Comparison of ENCODE assay signal across 13 mouse cellular contexts in the genomic region with DNA sequence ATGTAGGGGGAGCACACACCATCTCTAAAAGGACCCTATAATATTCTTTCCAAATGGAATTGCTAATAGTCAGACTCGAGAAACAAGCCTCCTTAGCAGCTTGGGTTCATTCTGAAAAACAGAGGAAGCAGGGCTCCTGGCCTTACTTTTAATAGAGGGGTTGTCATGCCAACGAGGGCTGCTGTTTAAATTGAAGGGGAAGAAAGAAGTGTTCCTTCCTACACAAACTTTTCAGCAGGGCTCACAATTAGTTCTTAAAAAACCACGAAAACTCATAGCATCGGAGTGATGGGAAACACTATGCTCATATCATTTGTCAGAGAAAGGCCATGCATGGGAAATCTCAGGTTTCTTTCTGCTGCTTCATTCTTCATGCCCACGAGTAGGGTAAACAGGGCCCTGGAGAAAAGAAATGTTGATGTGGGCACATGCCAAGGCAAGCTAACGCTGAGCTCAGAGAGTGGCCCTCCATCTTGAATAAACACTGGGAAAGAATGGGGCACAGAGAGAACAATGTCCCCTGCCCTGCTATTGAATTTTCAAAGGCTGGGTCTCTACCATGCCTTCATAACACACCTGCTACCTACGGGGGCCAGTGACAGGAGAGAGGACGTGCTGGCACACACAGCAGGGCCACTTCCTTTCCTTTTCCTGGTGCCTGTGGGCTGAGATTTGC.
DNase-seq lines count a peak whose midpoint lies in the region; ATAC-seq lines count a peak whose summit lies in the region.
"Had no signal": no experiment of that assay in that cellular context is flagged by ENCODE, and none has a peak within 500 bp of the region (broad histone marks: within the 10 kb centered on the region; RNA-seq: fewer than 3 reads in every experiment).

No protein-coding gene starts in this region.

- no peaks in the 10 kb centered on the region for H3K27me3 ChIP-seq in forebrain, embryonic 10.5 days (ENCODE audit: poor library complexity, severe bottlenecking)
- H3K27me3 ChIP-seq in forebrain, embryonic 11.5 days (ENCODE audit: control insufficient read depth, insufficient read depth, low read length), result no peaks in the 10 kb centered on the region
- H3K27me3 ChIP-seq in lung, embryonic 16.5 days (ENCODE audit: control insufficient read depth, insufficient read depth, low read depth, low read length), result no peaks in the 10 kb centered on the region
- no peaks in the 10 kb centered on the region for H3K27me3 ChIP-seq in hindbrain, embryonic 15.5 days
- no peaks in the 10 kb centered on the region for H3K27me3 ChIP-seq in stomach, embryonic 15.5 days (replicated peaks)
- H3K27me3 ChIP-seq: liver, embryonic 15.5 days had no signal

- 0 out of 2 replicates have a peak overlapping the region, but pooled peaks have one; percentile 32 for H3K27ac ChIP-seq in forebrain, embryonic 10.5 days
- no peak overlapping the region for H3K27ac ChIP-seq in forebrain, embryonic 11.5 days (ENCODE audit: low read depth, low read length)
- peak overlapping the region; percentile 69 for H3K27ac ChIP-seq in lung, embryonic 16.5 days (ENCODE audit: low read length)
- H3K27ac ChIP-seq in hindbrain, embryonic 15.5 days (replicated peaks), result peak overlapping the region; percentile 46
- H3K27ac ChIP-seq in stomach, embryonic 15.5 days, result peak overlapping the region; percentile 14; the same call in 1 of the 2 replicates
- H3K27ac ChIP-seq: liver, embryonic 15.5 days had no signal

- 80% methylated on average over 8 of the region's 8 CpGs for WGBS in forebrain, embryonic 10.5 days
- 72% methylated on average over 8 of the region's 8 CpGs for WGBS in forebrain, embryonic 11.5 days
- WGBS in lung, embryonic 16.5 days, result 60% methylated on average over 8 of the region's 8 CpGs
- WGBS in hindbrain, embryonic 15.5 days, result 43% methylated on average over 8 of the region's 8 CpGs
- 59% methylated on average over 8 of the region's 8 CpGs for WGBS in stomach, embryonic 15.5 days

- ATAC-seq in forebrain, embryonic 11.5 days (replicated peaks; ENCODE audit: low FRiP score), result no peak
- peak; percentile 51; the same call in 1 of the 2 replicates for ATAC-seq in lung, embryonic 16.5 days (ENCODE audit: low read depth)
- no peak for ATAC-seq in hindbrain, embryonic 15.5 days (ENCODE audit: low FRiP score, low read depth)
- no peak for ATAC-seq in stomach, embryonic 15.5 days (ENCODE audit: insufficient read depth, low FRiP score, low read depth)

- H3K4me3 ChIP-seq in forebrain, embryonic 10.5 days, result no peak overlapping the region
- H3K4me3 ChIP-seq in forebrain, embryonic 11.5 days (ENCODE audit: low read depth, low read length), result no peak overlapping the region
- H3K4me3 ChIP-seq in lung, embryonic 16.5 days (ENCODE audit: low read length), result no peak overlapping the region
- no peak overlapping the region for H3K4me3 ChIP-seq in hindbrain, embryonic 15.5 days
- no peak overlapping the region for H3K4me3 ChIP-seq in stomach, embryonic 15.5 days (replicated peaks)
- H3K4me3 ChIP-seq: liver, embryonic 15.5 days had no signal

- peaks cover 54% of the 10 kb centered on the region for H3K36me3 ChIP-seq in forebrain, embryonic 10.5 days (replicated peaks)
- peaks cover 3% of the 10 kb centered on the region; the same call in 1 of the 2 replicates for H3K36me3 ChIP-seq in forebrain, embryonic 11.5 days (ENCODE audit: control insufficient read depth, insufficient read depth, low read length)
- H3K36me3 ChIP-seq in lung, embryonic 16.5 days (ENCODE audit: control insufficient read depth, insufficient read depth, low read length), result peaks cover 10% of the 10 kb centered on the region
- peaks cover 26% of the 10 kb centered on the region for H3K36me3 ChIP-seq in hindbrain, embryonic 15.5 days
- H3K36me3 ChIP-seq in stomach, embryonic 15.5 days, result no peaks in the 10 kb centered on the region
- H3K36me3 ChIP-seq: liver, embryonic 15.5 days had no signal

- peaks cover 16% of the 10 kb centered on the region; the same call in 1 of the 2 replicates for H3K4me1 ChIP-seq in forebrain, embryonic 10.5 days
- H3K4me1 ChIP-seq in forebrain, embryonic 11.5 days (replicated peaks; ENCODE audit: control insufficient read depth, insufficient read depth, low read length), result no peaks in the 10 kb centered on the region
- peaks cover 9% of the 10 kb centered on the region for H3K4me1 ChIP-seq in lung, embryonic 16.5 days (replicated peaks; ENCODE audit: control insufficient read depth, insufficient read depth, low read length)
- H3K4me1 ChIP-seq in hindbrain, embryonic 15.5 days (replicated peaks), result peaks cover 14% of the 10 kb centered on the region
- no peaks in the 10 kb centered on the region for H3K4me1 ChIP-seq in stomach, embryonic 15.5 days

- no peak overlapping the region for H3K9ac ChIP-seq in forebrain, embryonic 11.5 days (ENCODE audit: low read length)
- H3K9ac ChIP-seq in lung, embryonic 16.5 days (ENCODE audit: low read length), result no peak overlapping the region
- no peak overlapping the region for H3K9ac ChIP-seq in hindbrain, embryonic 15.5 days
- no peak overlapping the region for H3K9ac ChIP-seq in stomach, embryonic 15.5 days
- H3K9ac ChIP-seq: liver, embryonic 15.5 days had no signal

- H3K4me2 ChIP-seq in forebrain, embryonic 11.5 days (ENCODE audit: low read depth, low read length, severe bottlenecking), result no peak overlapping the region
- no peak overlapping the region for H3K4me2 ChIP-seq in lung, embryonic 16.5 days (ENCODE audit: low read depth, low read length)
- H3K4me2 ChIP-seq in hindbrain, embryonic 15.5 days, result no peak overlapping the region
- H3K4me2 ChIP-seq in stomach, embryonic 15.5 days, result no peak overlapping the region
- H3K4me2 ChIP-seq: heart, embryonic 11.5 days; liver, embryonic 15.5 days had no signal

- DNase-seq in forebrain, embryonic 10.5 days (ENCODE audit: extremely low spot score, low spot score), result no peak
- no peak for DNase-seq in forebrain, embryonic 11.5 days (ENCODE audit: low spot score)
- no peak for DNase-seq in lung, postnatal 25 days (ENCODE audit: low spot score)
- no peak for DNase-seq in ovary, postnatal 14 days (ENCODE audit: low spot score)
- no peak for DNase-seq in cerebellum, postnatal 25 days
- DNase-seq: kidney, adult 2 months; thymus, postnatal 36 days had no signal

- no peaks in the 10 kb centered on the region for H3K9me3 ChIP-seq in forebrain, embryonic 10.5 days
- H3K9me3 ChIP-seq in forebrain, embryonic 11.5 days (ENCODE audit: control insufficient read depth, low read length), result no peaks in the 10 kb centered on the region
- H3K9me3 ChIP-seq in lung, embryonic 16.5 days (ENCODE audit: control insufficient read depth, low read length), result no peaks in the 10 kb centered on the region
- H3K9me3 ChIP-seq in hindbrain, embryonic 15.5 days, result no peaks in the 10 kb centered on the region
- H3K9me3 ChIP-seq in stomach, embryonic 15.5 days, result no peaks in the 10 kb centered on the region
- H3K9me3 ChIP-seq: G1E; liver, embryonic 15.5 days had no signal
